Mouse (Mus musculus): ENCODE results near the gene C2cd5. TPM values are rescaled to one million over a fixed set of nuclear protein-coding genes. Genes with fewer than 3 reads are reported as not detected.
"Not testable (repeated sequence)": the region's sequence is repeated elsewhere in the genome, so short reads cannot be mapped to it uniquely, and the experiment has no call there.

C2cd5 gene
- polyA plus RNA-seq, 1 experiment from 2014 or later: 7.9 TPM

- no peak overlapping the region for H3K27ac ChIP-seq (ENCODE audit: low read depth)
- H3K9ac ChIP-seq (replicated peaks): no peak overlapping the region
- DNase-seq (no peak), ATAC-seq (no peak)
- H3K4me3 ChIP-seq (ENCODE audit: low read depth, low read length): no peak overlapping the region
- H3K4me2 ChIP-seq (ENCODE audit: low read depth, low read length): no peak overlapping the region
- H3K9me3 ChIP-seq (ENCODE audit: low read length): no peaks in the 10 kb centered on the region
- TF ChIP-seq CTCF (IDR thresholded peaks at IDR 0.05; ENCODE audit: low read depth) (no peak), EP300 (IDR thresholded peaks at IDR 0.05; ENCODE audit: low read depth) (no peak)
- 76% methylated on average over 9 of the region's 9 CpGs for WGBS (ENCODE audit: insufficient replicate concordance)
- H3K27me3 ChIP-seq (ENCODE audit: insufficient read depth, low read length): no peaks in the 10 kb centered on the region
- no peaks in the 10 kb centered on the region for H3K4me1 ChIP-seq (ENCODE audit: insufficient read depth)
- no peaks in the 10 kb centered on the region for H3K36me3 ChIP-seq (replicated peaks; ENCODE audit: insufficient read depth, low read length)
Measured at GRCm38 (mm10) chr6:142990516-142990915, 109.4 kb downstream of the C2cd5 start.

GRCm38 (mm10) chr6:142989495-142989894, 110.4 kb downstream of the C2cd5 start:
- H3K4me3 ChIP-seq (ENCODE audit: low read depth, low read length): no peak overlapping the region
- no peaks in the 10 kb centered on the region for H3K4me1 ChIP-seq (ENCODE audit: insufficient read depth)
- no peak overlapping the region for H3K9ac ChIP-seq (replicated peaks)
- no peak overlapping the region for H3K27ac ChIP-seq (ENCODE audit: low read depth)
- WGBS (ENCODE audit: insufficient replicate concordance): 45% methylated on average over 13 of the region's 13 CpGs
- H3K27me3 ChIP-seq (ENCODE audit: insufficient read depth, low read length): no peaks in the 10 kb centered on the region
- DNase-seq (no peak), ATAC-seq (no peak)
- H3K36me3 ChIP-seq (replicated peaks; ENCODE audit: insufficient read depth, low read length): no peaks in the 10 kb centered on the region
- no peak overlapping the region for H3K4me2 ChIP-seq (ENCODE audit: low read depth, low read length)
- TF ChIP-seq CTCF (IDR thresholded peaks at IDR 0.05; ENCODE audit: low read depth) (no peak), EP300 (IDR thresholded peaks at IDR 0.05; ENCODE audit: low read depth) (no peak)
- H3K9me3 ChIP-seq (ENCODE audit: low read length): no peaks in the 10 kb centered on the region

DNA sequence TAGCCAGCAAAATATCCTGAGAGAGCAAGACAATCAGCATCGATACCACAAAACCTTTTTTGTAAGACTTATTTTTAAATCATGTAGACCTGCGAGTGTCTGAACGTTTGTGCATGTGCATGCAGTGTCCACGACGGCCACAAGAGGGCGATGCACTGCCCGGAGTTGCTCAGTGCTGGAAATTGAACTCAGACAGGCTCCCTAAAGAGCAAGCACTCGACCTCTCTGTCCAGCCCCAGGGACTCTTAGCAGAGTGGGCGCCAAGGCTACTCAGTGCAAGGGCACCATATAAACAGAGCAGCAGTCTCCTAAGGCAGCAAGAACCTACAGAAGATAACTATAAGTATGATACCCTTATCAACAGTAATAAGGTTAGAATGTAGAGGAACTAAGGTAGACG, 111.2 kb downstream of the C2cd5 start:
- WGBS (ENCODE audit: insufficient replicate concordance): 18% methylated on average over 10 of the region's 10 CpGs
- Histone ChIP-seq H3K4me2 (ENCODE audit: low read depth, low read length) (no peak overlapping the region), H3K9me3 (ENCODE audit: low read length) (no peaks in the 10 kb centered on the region), H3K4me3 (ENCODE audit: low read depth, low read length) (no peak overlapping the region), H3K36me3 (replicated peaks; ENCODE audit: insufficient read depth, low read length) (no peaks in the 10 kb centered on the region), H3K4me1 (ENCODE audit: insufficient read depth) (no peaks in the 10 kb centered on the region), H3K27me3 (ENCODE audit: insufficient read depth, low read length) (no peaks in the 10 kb centered on the region), H3K27ac (ENCODE audit: low read depth) (no peak overlapping the region), H3K9ac (replicated peaks) (no peak overlapping the region)
- ATAC-seq (peak; percentile 45), DNase-seq (peak; percentile 80)
- TF ChIP-seq CTCF (IDR thresholded peaks at IDR 0.05; ENCODE audit: low read depth) (peak; percentile 93), EP300 (IDR thresholded peaks at IDR 0.05; ENCODE audit: low read depth) (no peak)

DNA sequence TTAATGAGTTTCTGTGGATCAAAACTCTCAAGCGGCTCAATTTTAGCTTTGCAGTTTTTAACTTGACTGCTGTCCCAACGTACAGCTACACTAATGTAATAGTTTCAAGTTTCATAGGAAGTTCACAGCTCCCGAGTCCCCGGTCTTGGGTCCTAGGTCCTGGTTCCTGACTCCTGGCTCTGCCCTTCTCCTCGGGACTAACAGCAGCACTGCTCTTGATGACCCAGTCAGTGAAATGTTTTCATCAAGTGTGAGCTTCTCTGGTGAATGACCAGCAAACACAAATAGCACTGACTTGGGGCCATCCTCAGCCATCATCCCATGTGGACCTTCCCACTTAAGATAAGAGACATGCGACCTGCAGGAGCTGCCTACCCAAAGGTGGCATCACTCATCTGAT, 111.7 kb downstream of the C2cd5 start:
- H3K27ac ChIP-seq (ENCODE audit: low read depth): no peak overlapping the region
- 69% methylated on average over 6 of the region's 6 CpGs for WGBS (ENCODE audit: insufficient replicate concordance)

DNA sequence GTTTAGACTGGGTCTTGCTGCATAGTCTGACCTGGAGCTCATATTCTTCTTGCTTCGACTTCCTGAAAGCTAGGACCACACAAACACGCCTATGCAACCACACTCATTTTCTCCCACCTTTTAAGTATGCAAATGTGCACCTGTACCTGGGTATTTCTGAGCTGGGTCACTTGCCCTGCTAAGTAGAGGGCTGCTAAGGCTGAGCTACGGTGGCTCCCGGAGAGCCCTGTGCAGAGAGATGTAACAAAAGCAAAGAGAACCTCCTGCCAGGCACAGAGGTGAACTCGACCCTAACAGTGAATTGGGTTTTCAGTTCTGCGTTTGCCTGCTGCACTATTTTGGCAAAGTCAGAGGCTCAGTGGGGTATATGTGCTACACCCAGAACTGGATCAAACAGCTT, 112.3 kb downstream of the C2cd5 start:
- H3K27me3 ChIP-seq (ENCODE audit: insufficient read depth, low read length): no peaks in the 10 kb centered on the region
- no peak overlapping the region for H3K27ac ChIP-seq (ENCODE audit: low read depth)
- whole genome bisulfite sequencing (ENCODE audit: insufficient replicate concordance): 71% methylated on average over 6 of the region's 6 CpGs
- H3K36me3 ChIP-seq (replicated peaks; ENCODE audit: insufficient read depth, low read length): no peaks in the 10 kb centered on the region
- no peak overlapping the region for H3K9ac ChIP-seq (replicated peaks)
- ATAC-seq: no peak
- H3K4me1 ChIP-seq (ENCODE audit: insufficient read depth): no peaks in the 10 kb centered on the region
- no peak for DNase-seq
- H3K4me3 ChIP-seq (ENCODE audit: low read depth, low read length): no peak overlapping the region
- TF ChIP-seq EP300 (IDR thresholded peaks at IDR 0.05; ENCODE audit: low read depth): no peak
- H3K9me3 ChIP-seq (ENCODE audit: low read length): no peaks in the 10 kb centered on the region
- H3K4me2 ChIP-seq (ENCODE audit: low read depth, low read length): no peak overlapping the region

More for the DNA sequence above, 111.7 kb downstream of the C2cd5 start:
- no peaks in the 10 kb centered on the region for H3K9me3 ChIP-seq (ENCODE audit: low read length)
- no peaks in the 10 kb centered on the region for H3K27me3 ChIP-seq (ENCODE audit: insufficient read depth, low read length)
- H3K4me1 ChIP-seq (ENCODE audit: insufficient read depth): no peaks in the 10 kb centered on the region
- no peak for DNase-seq
- no peaks in the 10 kb centered on the region for H3K36me3 ChIP-seq (replicated peaks; ENCODE audit: insufficient read depth, low read length)
- TF ChIP-seq CTCF (IDR thresholded peaks at IDR 0.05; ENCODE audit: low read depth) (no peak), EP300 (IDR thresholded peaks at IDR 0.05; ENCODE audit: low read depth) (no peak)
- no peak overlapping the region for H3K9ac ChIP-seq (replicated peaks)
- no peak overlapping the region for H3K4me2 ChIP-seq (ENCODE audit: low read depth, low read length)
- no peak overlapping the region for H3K4me3 ChIP-seq (ENCODE audit: low read depth, low read length)
- no peak for ATAC-seq

DNA sequence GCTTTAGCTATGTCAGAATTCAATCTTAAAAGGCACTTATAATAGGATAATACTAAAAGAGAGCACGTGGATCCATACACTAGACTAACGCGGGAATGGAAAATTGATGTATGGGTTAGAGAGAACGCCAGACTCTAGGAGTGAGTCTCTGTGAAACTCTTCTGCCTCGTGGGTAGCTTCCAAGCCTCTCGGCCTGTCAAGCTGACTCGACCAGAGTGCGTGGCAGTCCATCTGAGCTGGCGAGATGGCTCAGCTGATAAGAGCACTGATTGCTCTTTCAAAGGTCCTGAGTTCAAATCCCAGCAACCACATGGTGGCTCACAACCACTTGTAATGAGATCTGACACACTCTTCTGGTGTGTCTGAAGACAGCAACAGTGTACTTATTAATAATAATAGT, 113.2 kb downstream of the C2cd5 start:
- H3K36me3 ChIP-seq (replicated peaks; ENCODE audit: insufficient read depth, low read length); H3K9me3 ChIP-seq (ENCODE audit: low read length); H3K27ac ChIP-seq (ENCODE audit: low read depth); H3K4me2 ChIP-seq (ENCODE audit: low read depth, low read length); ATAC-seq; H3K4me1 ChIP-seq (ENCODE audit: insufficient read depth); H3K27me3 ChIP-seq (ENCODE audit: insufficient read depth, low read length); DNase-seq; H3K9ac ChIP-seq (replicated peaks); H3K4me3 ChIP-seq (ENCODE audit: low read depth, low read length): not testable (repeated sequence)
- 74% methylated on average over 9 of the region's 9 CpGs for WGBS (ENCODE audit: insufficient replicate concordance)

- ATAC-seq; H3K4me2 ChIP-seq (ENCODE audit: low read depth, low read length); H3K4me3 ChIP-seq (ENCODE audit: low read depth, low read length); H3K36me3 ChIP-seq (replicated peaks; ENCODE audit: insufficient read depth, low read length); H3K4me1 ChIP-seq (ENCODE audit: insufficient read depth); H3K27me3 ChIP-seq (ENCODE audit: insufficient read depth, low read length); H3K9ac ChIP-seq (replicated peaks); DNase-seq; H3K9me3 ChIP-seq (ENCODE audit: low read length); H3K27ac ChIP-seq (ENCODE audit: low read depth): not testable (repeated sequence)
- WGBS (ENCODE audit: insufficient replicate concordance): 84% methylated on average over 9 of the region's 9 CpGs
Measured at GRCm38 (mm10) chr6:142985561-142986238, 114.2 kb downstream of the C2cd5 start.

Measured in liver, postnatal 0 days (tissue).